Mouse (Mus musculus) liver, postnatal 0 days (tissue): ENCODE measurements around the gene Dpt.

Experiments used
- CTCF ChIP-seq: sonication (generic); IDR thresholded peaks from 2 replicates; pipeline ENCODE4 v1.5.1; 2016; ENCODE audit warnings: antibody characterized with exemption, low read depth
- EP300 ChIP-seq: IDR thresholded peaks from 2 replicates; pipeline ENCODE4 v1.6.1; 2016; ENCODE audit warnings: antibody characterized with exemption, low read depth, mild to moderate bottlenecking

DNA sequence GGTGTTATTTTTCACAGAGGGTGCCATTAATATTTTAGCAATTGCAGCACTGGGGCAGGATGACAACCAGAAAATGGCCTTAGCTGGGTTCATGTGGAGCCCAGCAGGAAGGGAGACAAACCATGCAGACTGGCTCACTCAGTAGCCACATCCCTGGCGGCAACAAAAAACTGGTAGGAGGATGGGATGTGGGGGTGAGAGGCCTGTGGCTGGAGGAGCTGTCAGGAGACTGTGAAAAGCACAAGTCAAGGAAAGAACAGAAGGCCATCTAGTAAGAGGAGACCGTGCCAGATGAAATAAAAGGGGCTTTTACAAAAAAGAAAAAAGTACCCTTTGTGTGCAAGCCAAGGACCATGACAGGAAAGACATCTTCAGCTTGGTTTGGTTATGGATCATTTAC, 28.5 kb downstream of the Dpt start:
- TF ChIP-seq CTCF (no peak), EP300 (no peak)
